Mouse (Mus musculus): ENCODE data around the gene Ddo.

The Ddo gene

GRCm38 (mm10) chr10:40629656-40630311 lies at the start of gene Ddo:
Ddo (plus strand) TSS chr10:40630011.
- peak; percentile 74 to 76 for DNase-seq

GRCm38 (mm10) chr10:40583584-40584255 lies 46.1 kb upstream of the Ddo start:
- DNase-seq = peak; percentile 37 to 57

- DNase-seq = peak; percentile 45 to 59
These were observed 37.6 kb upstream of the Ddo start for GRCm38 (mm10) chr10:40592186-40592585.

- peak; percentile 42 to 46 for DNase-seq
These were observed 32.6 kb upstream of the Ddo start for GRCm38 (mm10) chr10:40597177-40597576.

- DNase-seq = peak; percentile 60 to 65
These were observed 25.0 kb upstream of the Ddo start for GRCm38 (mm10) chr10:40604706-40605394.

- no peak for DNase-seq
These were observed 11.8 kb upstream of the Ddo start for GRCm38 (mm10) chr10:40617973-40618372.

- no peak for DNase-seq
These were observed 10.1 kb upstream of the Ddo start for GRCm38 (mm10) chr10:40619760-40620159.

- DNase-seq = peak; percentile 81 to 84
These were observed 671 bp upstream of the Ddo start for GRCm38 (mm10) chr10:40629140-40629539.

- DNase-seq = peak; percentile 73 to 75
These were observed 646 bp downstream of the Ddo start for GRCm38 (mm10) chr10:40630457-40630856.

- no peak for DNase-seq
These were observed 1.1 kb downstream of the Ddo start for GRCm38 (mm10) chr10:40630961-40631360.

- DNase-seq = no peak
These were observed 2.3 kb downstream of the Ddo start for GRCm38 (mm10) chr10:40632087-40632486.

- DNase-seq = no peak
These were observed 7.5 kb downstream of the Ddo start for GRCm38 (mm10) chr10:40637331-40637730.

GRCm38 (mm10) chr10:40638276-40638675 lies 8.5 kb downstream of the Ddo start:
- DNase-seq = peak; percentile 43 to 47

- DNase-seq = peak; percentile 51 to 57
These were observed 9.3 kb downstream of the Ddo start for GRCm38 (mm10) chr10:40638823-40639819.

GRCm38 (mm10) chr10:40640406-40640805 lies 10.6 kb downstream of the Ddo start:
- DNase-seq = no peak

GRCm38 (mm10) chr10:40641901-40642300 lies 12.1 kb downstream of the Ddo start:
- peak; percentile 48 to 49 for DNase-seq

- no peak for DNase-seq
These were observed 13.3 kb downstream of the Ddo start for GRCm38 (mm10) chr10:40643126-40643525.

GRCm38 (mm10) chr10:40644456-40644855 lies 14.6 kb downstream of the Ddo start:
- DNase-seq = no peak

GRCm38 (mm10) chr10:40645346-40645745 lies 15.5 kb downstream of the Ddo start:
- no peak for DNase-seq

GRCm38 (mm10) chr10:40648776-40649175 lies 19.0 kb downstream of the Ddo start:
- no peak for DNase-seq

GRCm38 (mm10) chr10:40649634-40650033 lies 19.8 kb downstream of the Ddo start:
- DNase-seq = peak in 1 of 2 experiments; percentile 64

GRCm38 (mm10) chr10:40651676-40652075 lies 21.9 kb downstream of the Ddo start:
- no peak for DNase-seq
